Mouse (Mus musculus) testis, adult 2 months (tissue): Measurements from ENCODE around the gene Fer1l4. TPM values are rescaled to one million over a fixed set of nuclear protein-coding genes. Genes with fewer than 3 reads are reported as not detected.

Experiments
- H3K27ac ChIP-seq: fragments of 200-500 bp; 2 replicates; pipeline ENCODE4 v1.5.1; 2012; ENCODE audit warnings: low read depth, low read length; ENCODE audit not compliant: control insufficient read depth, insufficient read depth
- H3K27me3 ChIP-seq: fragments of 200-500 bp; 2 replicates; pipeline ENCODE4 v1.6.1; 2012; ENCODE audit warnings: mild to moderate bottlenecking, low read length, moderate library complexity; ENCODE audit not compliant: control insufficient read depth, insufficient read depth
- H3K36me3 ChIP-seq: fragments of 200-500 bp; 2 replicates; pipeline ENCODE4 v1.6.1; 2012; ENCODE audit warnings: mild to moderate bottlenecking, low read length; ENCODE audit not compliant: control insufficient read depth, insufficient read depth
- H3K4me1 ChIP-seq: fragments of 200-500 bp; 2 replicates; pipeline ENCODE4 v1.6.1; 2012; ENCODE audit warnings: low read length; ENCODE audit not compliant: control insufficient read depth, insufficient read depth
- H3K4me3 ChIP-seq: fragments of 200-500 bp; 2 replicates; pipeline ENCODE4 v1.5.1; 2012; ENCODE audit warnings: low read depth, mild to moderate bottlenecking, low read length, moderate library complexity, mixed read lengths; ENCODE audit not compliant: control insufficient read depth
- CTCF ChIP-seq: fragments of 200-500 bp; IDR thresholded peaks from 2 replicates; pipeline ENCODE4 v1.5.1; 2012; ENCODE audit warnings: low read depth, mild to moderate bottlenecking, inconsistent platforms, low read length, moderate library complexity; ENCODE audit not compliant: control insufficient read depth, insufficient read depth, insufficient replicate concordance
- POLR2A ChIP-seq: fragments of 200-500 bp; IDR thresholded peaks from 2 replicates; pipeline ENCODE4 v1.6.1; 2012; ENCODE audit warnings: low read depth, mild to moderate bottlenecking, inconsistent platforms, low read length, moderate library complexity; ENCODE audit not compliant: control insufficient read depth
- polyA plus RNA-seq: library from polyadenylated mRNA; depleted of rRNA; stranded (reverse); fragments of >200 nt; gene quantifications from 2 replicates; pipeline ENCODE4 v1.2.3, GENCODE M21; 2012; rRNA removed

Fer1l4 gene
- polyA plus RNA-seq, 1 experiment = 2.7 TPM

DNA sequence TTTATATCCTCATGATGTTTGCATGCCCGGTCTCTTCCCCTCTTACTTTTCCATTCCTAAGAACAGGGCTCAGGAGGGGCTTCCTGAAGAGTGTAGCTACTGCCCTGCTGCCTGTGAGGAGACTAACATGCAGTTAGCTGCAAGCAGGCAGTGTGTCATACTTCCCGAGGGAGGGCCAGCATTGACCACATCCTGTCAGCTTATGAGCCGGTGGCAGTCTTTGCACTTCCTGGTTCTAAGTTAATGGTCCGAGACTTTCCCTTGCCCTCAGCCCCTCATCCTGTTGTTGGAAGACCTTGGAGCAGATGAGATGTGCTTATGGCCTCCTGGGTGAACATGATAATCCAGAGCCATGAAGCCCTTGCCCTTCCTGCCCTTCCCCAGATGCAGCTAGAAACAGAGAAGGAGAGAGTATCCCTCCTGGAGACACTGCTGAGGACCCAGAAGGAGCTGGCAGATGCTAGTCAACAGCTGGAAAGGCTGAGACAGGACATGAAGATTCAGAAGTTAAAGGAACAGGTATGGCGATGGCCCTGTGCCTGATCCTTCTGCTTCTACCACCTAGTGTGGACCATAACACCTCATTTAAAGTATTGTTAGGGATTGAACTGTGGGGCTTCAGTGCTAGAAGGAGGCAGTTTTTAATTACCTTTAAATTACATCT lies 73.3 kb downstream of the Fer1l4 start:
- Histone ChIP-seq H3K4me1 (no peaks in the 10 kb centered on the region), H3K27me3 (no peaks in the 10 kb centered on the region), H3K27ac (no peak overlapping the region), H3K36me3 (peaks cover 3% of the 10 kb centered on the region), H3K4me3 (no peak overlapping the region)
- TF ChIP-seq POLR2A (no peak), CTCF (no peak)

GRCm38 (mm10) chr2:155974087-155974731 lies 78.5 kb downstream of the Fer1l4 start:
- H3K4me1 ChIP-seq = no peaks in the 10 kb centered on the region
- no peak overlapping the region for H3K27ac ChIP-seq
- H3K27me3 ChIP-seq = no peaks in the 10 kb centered on the region
- no peak for TF ChIP-seq POLR2A
- TF ChIP-seq CTCF = no peak
- H3K36me3 ChIP-seq = peaks cover 7% of the 10 kb centered on the region
- H3K4me3 ChIP-seq = no peak overlapping the region

- TF ChIP-seq POLR2A (no peak), CTCF (no peak)
- H3K27me3 ChIP-seq = no peaks in the 10 kb centered on the region
- no peak overlapping the region for H3K4me3 ChIP-seq
- H3K27ac ChIP-seq = no peak overlapping the region
- no peaks in the 10 kb centered on the region for H3K4me1 ChIP-seq
- H3K36me3 ChIP-seq = peaks cover 10% of the 10 kb centered on the region
These were observed 79.4 kb downstream of the Fer1l4 start for GRCm38 (mm10) chr2:155973348-155973747.

Other genes starting within 250 kb of the Fer1l4 start
- gene BC029722, start 233.5 kb downstream of the Fer1l4 start, polyA plus RNA-seq = 24.4 and 29.9 TPM in 2 replicates
- gene Eif6, start 226.0 kb downstream of the Fer1l4 start, polyA plus RNA-seq = 41.2 and 44.7 TPM in 2 replicates
- gene Fam83c, start 218.1 kb downstream of the Fer1l4 start, polyA plus RNA-seq = not detected in 2 replicates
- gene Uqcc1, start 122.6 kb downstream of the Fer1l4 start, polyA plus RNA-seq = 48.6 and 52.9 TPM in 2 replicates
- 0.17 and 0.19 TPM in 2 replicates for gene Gm15557, start 112.2 kb downstream of the Fer1l4 start, polyA plus RNA-seq
- 0.17 and 0.46 TPM in 2 replicates for gene Gdf5, start 107.6 kb downstream of the Fer1l4 start, polyA plus RNA-seq
- gene Cep250, start 96.5 kb downstream of the Fer1l4 start, polyA plus RNA-seq = 5.8 and 6.4 TPM in 2 replicates
- gene 6430550D23Rik, start 45.0 kb downstream of the Fer1l4 start, polyA plus RNA-seq = 24.6 and 24.9 TPM in 2 replicates
- gene Ergic3, start 44.9 kb downstream of the Fer1l4 start, polyA plus RNA-seq = 400 and 412 TPM in 2 replicates
- 844 and 859 TPM in 2 replicates for gene Spag4, start 12.2 kb upstream of the Fer1l4 start, polyA plus RNA-seq
- 16.1 and 22.1 TPM in 2 replicates for gene Cpne1, start 59.0 kb upstream of the Fer1l4 start, polyA plus RNA-seq
- gene Rbm12, start 59.0 kb upstream of the Fer1l4 start, polyA plus RNA-seq = 8.9 and 12.1 TPM in 2 replicates
- gene Gm28036, start 74.1 kb upstream of the Fer1l4 start, polyA plus RNA-seq = 3.8 and 6.9 TPM in 2 replicates
- 79.6 and 105 TPM in 2 replicates for gene Romo1, start 91.1 kb upstream of the Fer1l4 start, polyA plus RNA-seq
- 42.0 and 42.8 TPM in 2 replicates for gene Nfs1, start 91.2 kb upstream of the Fer1l4 start, polyA plus RNA-seq
- gene Rbm39, start 127.3 kb upstream of the Fer1l4 start, polyA plus RNA-seq = 19.3 and 27.9 TPM in 2 replicates
- gene Phf20, start 143.5 kb upstream of the Fer1l4 start, polyA plus RNA-seq = 11.2 and 12.0 TPM in 2 replicates